Mouse (Mus musculus) embryonic facial prominence, embryonic 12.5 days (tissue): Measurements from ENCODE around the gene Fbp1. TPM values are rescaled to one million over a fixed set of nuclear protein-coding genes. Genes with fewer than 3 reads are reported as not detected.
A peak's percentile ranks its signal among the peaks of the same experiment; 100 is the strongest.
"Not testable (repeated sequence)": the region's sequence is repeated elsewhere in the genome, so short reads cannot be mapped to it uniquely, and the experiment has no call there.

Source experiments
- ATAC-seq: fragments of 200-750 bp; cut with Nextera tagmentation; 2 replicates; pipeline ENCODE4 v1.8.0; 2017; ENCODE audit not compliant: insufficient number of reproducible peaks, insufficient read depth, low FRiP score, low TSS enrichment
- H3K27ac ChIP-seq: fragments of 300-500 bp; sonication (generic); 2 replicates; pipeline ENCODE4 v1.5.1; 2016; ENCODE audit warnings: mild to moderate bottlenecking
- H3K27me3 ChIP-seq: fragments of 300-500 bp; sonication (generic); 2 replicates; pipeline ENCODE4 v1.6.1; 2016; ENCODE audit warnings: mild to moderate bottlenecking, moderate library complexity
- H3K36me3 ChIP-seq: fragments of 300-500 bp; sonication (generic); 2 replicates; pipeline ENCODE4 v1.6.1; 2016; ENCODE audit warnings: mild to moderate bottlenecking
- H3K4me1 ChIP-seq: fragments of 300-500 bp; sonication (generic); 2 replicates; pipeline ENCODE4 v1.6.1; 2016
- H3K4me2 ChIP-seq: fragments of 300-500 bp; sonication (generic); replicated peaks from 2 replicates; pipeline ENCODE4 v1.6.1; 2016; ENCODE audit warnings: mild to moderate bottlenecking, moderate library complexity
- H3K4me3 ChIP-seq: fragments of 300-500 bp; sonication (generic); 2 replicates; pipeline ENCODE4 v1.5.1; 2016; ENCODE audit warnings: mild to moderate bottlenecking
- H3K9ac ChIP-seq: fragments of 300-500 bp; sonication (generic); 2 replicates; pipeline ENCODE4 v1.6.1; 2016; ENCODE audit warnings: mild to moderate bottlenecking, moderate library complexity
- H3K9me3 ChIP-seq: fragments of 300-500 bp; sonication (generic); 2 replicates; pipeline ENCODE4 v1.6.1; 2016; ENCODE audit warnings: mild to moderate bottlenecking, moderate library complexity
- WGBS: fragments of 180-500 bp; shearing (Covaris S2); methylation state at CpG from one replicate; pipeline ENCODE4 v1.1.7; 2016; 5-methylcytosine and 5-hydroxymethylcytosine counted together
- polyA plus RNA-seq: library from polyadenylated mRNA; unstranded; fragments of >200 nt; fragmentation: Nextera tagmentation; extraction: Ambion mirVana; gene quantifications from 2 replicates; pipeline ENCODE4 v1.2.1, GENCODE M21; 2016

Gene Fbp1
- polyA plus RNA-seq = 0.19 and 0.55 TPM in 2 replicates

- no peak for ATAC-seq
- Histone ChIP-seq H3K9me3 (no peaks in the 10 kb centered on the region), H3K4me2 (peak within 1 kb of the TSS; percentile 45), H3K27me3 (peaks cover 43% of the 10 kb centered on the region), H3K4me1 (peaks cover 8% of the 10 kb centered on the region), H3K27ac (no peak within 1 kb of the TSS), H3K4me3 (peak within 1 kb of the TSS; percentile 26), H3K36me3 (no peaks in the 10 kb centered on the region), H3K9ac (no peak within 1 kb of the TSS)
- WGBS = 5% methylated on average over 28 of the region's 29 CpGs
These were observed at the start of gene Fbp1 for GRCm38 (mm10) chr13:62887712-62888441. TSS of gene Fbp1 (minus strand) at chr13:62888282.

GRCm38 (mm10) chr13:62932452-62932851 lies 44.4 kb upstream of the Fbp1 start:
- no peak overlapping the region for H3K9ac ChIP-seq
- H3K27me3 ChIP-seq = no peaks in the 10 kb centered on the region
- WGBS = 43% methylated on average over 4 of the region's 4 CpGs
- ATAC-seq = no peak
- no peaks in the 10 kb centered on the region for H3K4me1 ChIP-seq
- no peaks in the 10 kb centered on the region for H3K9me3 ChIP-seq
- no peak overlapping the region for H3K27ac ChIP-seq
- no peak overlapping the region for H3K4me3 ChIP-seq
- no peaks in the 10 kb centered on the region for H3K36me3 ChIP-seq
- H3K4me2 ChIP-seq = no peak overlapping the region

GRCm38 (mm10) chr13:62929766-62930389 lies 41.8 kb upstream of the Fbp1 start:
- no peaks in the 10 kb centered on the region for H3K4me1 ChIP-seq
- no peaks in the 10 kb centered on the region for H3K36me3 ChIP-seq
- no peak overlapping the region for H3K27ac ChIP-seq
- no peak for ATAC-seq
- no peak overlapping the region for H3K4me3 ChIP-seq
- H3K4me2 ChIP-seq = no peak overlapping the region
- H3K9ac ChIP-seq = no peak overlapping the region
- no peaks in the 10 kb centered on the region for H3K9me3 ChIP-seq
- WGBS = 81% methylated on average over 9 of the region's 9 CpGs
- H3K27me3 ChIP-seq = no peaks in the 10 kb centered on the region

GRCm38 (mm10) chr13:62929144-62929543 lies 41.1 kb upstream of the Fbp1 start:
- not testable (repeated sequence) for ATAC-seq, H3K9ac ChIP-seq, H3K4me2 ChIP-seq, H3K36me3 ChIP-seq, H3K4me3 ChIP-seq, H3K27ac ChIP-seq, H3K9me3 ChIP-seq, H3K4me1 ChIP-seq, H3K27me3 ChIP-seq
- whole genome bisulfite sequencing = 93% methylated on average over 3 of the region's 3 CpGs

- H3K9me3 ChIP-seq = no peaks in the 10 kb centered on the region
- no peak overlapping the region for H3K4me2 ChIP-seq
- no peak overlapping the region for H3K27ac ChIP-seq
- no peaks in the 10 kb centered on the region for H3K36me3 ChIP-seq
- no peak overlapping the region for H3K4me3 ChIP-seq
- WGBS = 90% methylated on average over 1 of the region's 1 CpGs
- no peaks in the 10 kb centered on the region for H3K27me3 ChIP-seq
- 0 out of 2 replicates have a peak, but pooled peaks cover 5% of the 10 kb centered on the region for H3K4me1 ChIP-seq
- ATAC-seq = no peak
- H3K9ac ChIP-seq = no peak overlapping the region
These were observed 39.4 kb upstream of the Fbp1 start for GRCm38 (mm10) chr13:62927470-62927869.

GRCm38 (mm10) chr13:62926479-62926878 lies 38.4 kb upstream of the Fbp1 start:
- H3K4me2 ChIP-seq = no peak overlapping the region
- ATAC-seq = no peak
- H3K36me3 ChIP-seq = no peaks in the 10 kb centered on the region
- H3K9me3 ChIP-seq = no peaks in the 10 kb centered on the region
- 0 out of 2 replicates have a peak, but pooled peaks cover 5% of the 10 kb centered on the region for H3K4me1 ChIP-seq
- no peak overlapping the region for H3K9ac ChIP-seq
- H3K27me3 ChIP-seq = no peaks in the 10 kb centered on the region
- 64% methylated on average over 1 of the region's 1 CpGs for WGBS
- no peak overlapping the region for H3K27ac ChIP-seq
- no peak overlapping the region for H3K4me3 ChIP-seq

GRCm38 (mm10) chr13:62923182-62923581 lies 35.1 kb upstream of the Fbp1 start:
- WGBS = 73% methylated on average over 8 of the region's 8 CpGs
- H3K4me3 ChIP-seq = no peak overlapping the region
- H3K9ac ChIP-seq = no peak overlapping the region
- no peaks in the 10 kb centered on the region for H3K9me3 ChIP-seq
- no peak for ATAC-seq
- no peak overlapping the region for H3K4me2 ChIP-seq
- H3K4me1 ChIP-seq = 0 out of 2 replicates have a peak, but pooled peaks cover 8% of the 10 kb centered on the region
- H3K27me3 ChIP-seq = no peaks in the 10 kb centered on the region
- H3K36me3 ChIP-seq = no peaks in the 10 kb centered on the region
- H3K27ac ChIP-seq = 0 out of 2 replicates have a peak overlapping the region, but pooled peaks have one; percentile 17

GRCm38 (mm10) chr13:62922645-62923044 lies 34.6 kb upstream of the Fbp1 start:
- ATAC-seq = no peak
- H3K9ac ChIP-seq = no peak overlapping the region
- H3K4me3 ChIP-seq = no peak overlapping the region
- no peak overlapping the region for H3K27ac ChIP-seq
- no peaks in the 10 kb centered on the region for H3K36me3 ChIP-seq
- H3K9me3 ChIP-seq = no peaks in the 10 kb centered on the region
- H3K4me2 ChIP-seq = no peak overlapping the region
- WGBS = 82% methylated on average over 3 of the region's 3 CpGs
- H3K4me1 ChIP-seq = 0 out of 2 replicates have a peak, but pooled peaks cover 8% of the 10 kb centered on the region
- no peaks in the 10 kb centered on the region for H3K27me3 ChIP-seq

GRCm38 (mm10) chr13:62919647-62920341 lies 31.7 kb upstream of the Fbp1 start:
- no peak overlapping the region for H3K4me3 ChIP-seq
- no peaks in the 10 kb centered on the region for H3K27me3 ChIP-seq
- no peak overlapping the region for H3K4me2 ChIP-seq
- WGBS = 34% methylated on average over 11 of the region's 11 CpGs
- H3K9me3 ChIP-seq = no peaks in the 10 kb centered on the region
- no peak overlapping the region for H3K27ac ChIP-seq
- no peak for ATAC-seq
- H3K9ac ChIP-seq = no peak overlapping the region
- no peaks in the 10 kb centered on the region for H3K36me3 ChIP-seq
- H3K4me1 ChIP-seq = 0 out of 2 replicates have a peak, but pooled peaks cover 8% of the 10 kb centered on the region

GRCm38 (mm10) chr13:62917416-62918110 lies 29.5 kb upstream of the Fbp1 start:
- Histone ChIP-seq H3K9me3 (no peaks in the 10 kb centered on the region), H3K36me3 (no peaks in the 10 kb centered on the region), H3K27me3 (no peaks in the 10 kb centered on the region), H3K4me2 (no peak overlapping the region), H3K9ac (no peak overlapping the region), H3K4me1 (0 out of 2 replicates have a peak, but pooled peaks cover 3% of the 10 kb centered on the region), H3K4me3 (no peak overlapping the region), H3K27ac (0 out of 2 replicates have a peak overlapping the region, but pooled peaks have one; percentile 37)
- 40% methylated on average over 1 of the region's 1 CpGs for WGBS
- ATAC-seq = no peak

- H3K9me3 ChIP-seq = no peaks in the 10 kb centered on the region
- WGBS = 79% methylated on average over 4 of the region's 4 CpGs
- H3K27me3 ChIP-seq = no peaks in the 10 kb centered on the region
- no peak for ATAC-seq
- H3K27ac ChIP-seq = no peak overlapping the region
- H3K4me2 ChIP-seq = no peak overlapping the region
- 0 out of 2 replicates have a peak, but pooled peaks cover 3% of the 10 kb centered on the region for H3K4me1 ChIP-seq
- H3K36me3 ChIP-seq = no peaks in the 10 kb centered on the region
- H3K9ac ChIP-seq = no peak overlapping the region
- no peak overlapping the region for H3K4me3 ChIP-seq
These were observed 28.6 kb upstream of the Fbp1 start for GRCm38 (mm10) chr13:62916675-62917074.
